Mouse (Mus musculus) right cerebral cortex, adult 18-20 months (tissue): Measurements from ENCODE around the gene Camk2g.

Experiments used
- DNase-seq: peaks from one replicate; pipeline ENCODE4 v3.0.0; 2022; ENCODE audit warnings: mixed read lengths

The Camk2g gene

DNA sequence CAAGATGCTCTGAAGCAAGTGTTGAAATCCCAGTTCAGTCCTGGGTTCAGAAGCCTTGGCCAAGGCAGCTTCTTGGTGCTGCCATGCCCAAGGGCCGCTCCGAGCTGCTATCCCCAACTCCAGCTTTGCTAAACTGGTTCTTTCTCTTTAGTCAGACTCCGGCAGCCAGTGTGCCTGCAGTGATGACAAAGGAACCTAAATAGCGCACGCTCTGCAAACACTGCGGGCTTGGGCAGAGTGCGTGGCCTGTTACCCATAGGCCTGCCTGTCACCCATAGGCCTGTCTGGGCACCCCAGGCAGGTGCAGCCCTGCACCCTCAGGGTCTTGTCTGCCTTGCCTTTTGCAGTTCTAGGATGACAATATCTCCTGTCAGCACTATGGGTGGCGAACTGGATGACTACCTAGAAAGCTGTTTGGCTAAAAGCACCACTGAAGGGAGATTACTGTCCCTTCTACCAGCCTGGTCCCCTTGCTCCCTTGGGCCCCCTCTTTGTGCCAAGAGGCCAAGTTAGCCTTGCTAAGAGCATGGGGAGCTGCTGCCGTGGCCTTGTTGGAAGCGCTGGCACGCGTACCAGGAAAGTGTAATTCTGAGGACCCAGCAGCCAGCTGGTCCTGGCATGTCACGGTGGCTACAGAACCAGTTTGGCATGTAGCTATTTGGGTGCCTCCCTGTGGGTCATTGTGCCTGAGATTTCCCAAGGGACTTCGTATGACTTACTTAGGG is 12.4 kb upstream of the Camk2g start:
- DNase-seq: no peak

DNA sequence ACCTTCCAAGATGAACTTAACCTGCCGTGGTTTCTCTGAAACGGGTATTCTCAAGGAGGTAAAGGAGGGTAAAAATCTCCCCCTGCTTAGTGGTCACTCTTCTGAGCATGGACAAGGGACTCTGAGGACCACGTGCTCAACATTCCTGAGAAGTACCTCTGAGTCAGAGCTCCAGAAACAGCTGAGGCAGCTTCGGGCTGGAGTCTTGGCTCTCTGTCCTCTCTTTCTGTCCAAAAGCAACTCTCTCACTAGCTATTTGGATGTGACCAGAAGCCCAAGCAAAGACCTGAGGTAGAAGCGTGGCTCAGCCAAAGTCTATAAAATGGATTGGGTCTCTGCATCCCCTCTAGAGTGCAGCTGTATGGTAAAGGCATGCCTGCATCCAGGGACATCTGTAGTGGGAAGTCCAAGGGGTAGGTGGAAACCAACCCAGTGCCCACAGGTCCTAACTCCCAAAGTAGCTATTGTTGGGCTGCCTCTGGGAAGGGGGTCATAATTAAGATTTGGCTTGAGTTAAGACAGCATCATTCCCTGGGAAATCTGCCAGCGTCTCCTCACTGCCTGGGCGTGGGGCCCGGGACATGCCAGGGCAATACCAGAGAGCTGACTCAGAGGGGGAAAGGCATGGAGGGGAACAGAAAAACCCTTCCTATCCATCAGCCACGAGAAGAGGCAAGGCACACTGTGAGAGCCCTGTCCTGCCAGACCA is 11.2 kb upstream of the Camk2g start:
- peak; percentile 55 for DNase-seq

DNA sequence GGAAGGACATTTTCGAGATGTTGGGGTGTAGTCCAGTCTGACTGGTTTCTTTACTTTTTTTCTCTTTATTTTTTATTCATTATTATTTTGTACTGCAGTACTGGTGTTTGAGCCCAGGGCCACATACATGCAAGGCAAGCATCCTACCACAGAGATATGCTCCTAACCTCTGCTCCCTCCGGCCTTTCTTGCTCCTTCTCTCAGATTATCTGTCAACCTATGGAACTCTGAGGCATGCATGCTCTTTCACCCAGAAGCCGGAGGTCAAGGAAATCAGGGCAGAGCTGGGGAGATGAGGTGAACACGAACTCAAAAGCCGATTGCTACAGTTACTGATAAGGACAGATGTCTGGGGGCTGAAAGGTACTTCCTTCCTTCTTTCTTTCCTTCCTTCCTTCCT is 10.6 kb upstream of the Camk2g start:
- no peak for DNase-seq

GRCm38 (mm10) chr14:20803606-20803938 is 9.7 kb upstream of the Camk2g start:
- DNase-seq: peak; percentile 64

DNA sequence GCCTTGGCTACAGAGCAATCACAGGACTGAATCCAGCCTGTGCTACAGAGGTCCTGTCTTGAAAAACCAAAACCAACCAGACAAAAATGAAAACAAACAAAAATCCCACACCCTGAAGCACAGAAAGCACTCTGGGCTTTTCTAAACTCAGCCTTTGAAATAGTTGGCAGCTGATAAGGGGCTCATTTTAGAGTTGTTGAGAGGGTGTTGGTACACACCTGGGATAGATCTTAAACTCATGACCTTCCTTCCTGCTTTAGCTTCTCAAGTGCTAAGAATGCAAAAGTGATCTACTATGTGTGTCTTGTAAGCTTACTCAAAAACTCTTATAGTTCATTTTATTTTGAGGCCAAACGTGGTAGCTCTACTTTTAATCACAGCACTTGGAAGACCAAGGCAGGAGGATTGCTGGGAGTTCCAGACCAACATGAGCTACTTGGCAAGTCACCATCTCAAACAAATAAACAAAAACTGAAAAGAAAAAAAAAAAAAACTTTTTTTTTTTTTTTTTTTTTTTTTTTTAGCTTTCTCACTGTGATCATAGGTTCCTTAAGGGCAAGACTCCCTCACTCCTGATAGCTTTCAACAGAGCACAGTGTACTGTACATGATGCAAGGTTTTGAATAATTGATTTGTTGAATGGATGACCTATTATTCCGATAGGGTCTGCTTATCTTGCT is 9.2 kb upstream of the Camk2g start:
- no peak for DNase-seq

GRCm38 (mm10) chr14:20798761-20799160 is 4.9 kb upstream of the Camk2g start:
- DNase-seq: peak; percentile 91

DNA sequence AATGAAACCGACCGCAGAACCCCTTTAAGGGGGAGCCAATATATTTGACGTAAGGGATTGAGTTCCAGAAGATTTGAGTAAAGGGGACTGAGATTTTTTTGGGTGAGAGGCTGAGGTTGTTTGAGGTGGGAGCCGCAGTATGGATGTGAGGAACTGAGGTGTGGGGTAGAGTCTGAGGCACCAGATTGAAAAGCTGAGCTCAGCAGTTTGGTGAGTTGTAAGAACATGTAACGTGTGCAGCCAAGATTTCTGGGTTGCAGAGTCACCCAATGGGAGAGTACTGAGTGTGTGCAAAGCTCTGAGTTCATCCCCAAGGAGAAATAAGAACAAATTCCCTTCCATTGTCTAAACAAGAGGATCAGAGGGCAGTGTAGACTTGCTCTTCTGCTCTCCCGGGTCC is 4.4 kb upstream of the Camk2g start:
- DNase-seq: no peak

DNA sequence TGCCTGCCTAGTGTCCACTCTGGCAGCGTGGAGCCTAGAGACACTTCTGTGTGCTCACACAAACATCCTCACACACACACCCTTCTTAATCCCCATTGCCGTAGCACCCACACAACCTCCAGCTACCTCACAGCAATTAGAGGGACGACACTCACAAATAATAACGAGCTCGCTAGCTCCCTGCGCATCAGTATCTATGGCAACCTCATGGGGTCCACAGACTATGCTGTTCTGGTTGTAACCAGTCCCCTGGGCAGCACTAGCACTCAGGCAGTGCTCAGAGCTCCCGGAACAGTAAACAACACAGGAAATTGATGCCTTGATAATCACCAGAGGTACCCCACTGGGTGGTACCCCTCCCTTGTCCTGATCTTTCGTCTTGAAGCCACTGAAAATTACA is 2.8 kb upstream of the Camk2g start:
- no peak for DNase-seq

GRCm38 (mm10) chr14:20796170-20796569 is 2.3 kb upstream of the Camk2g start:
- DNase-seq: no peak

DNA sequence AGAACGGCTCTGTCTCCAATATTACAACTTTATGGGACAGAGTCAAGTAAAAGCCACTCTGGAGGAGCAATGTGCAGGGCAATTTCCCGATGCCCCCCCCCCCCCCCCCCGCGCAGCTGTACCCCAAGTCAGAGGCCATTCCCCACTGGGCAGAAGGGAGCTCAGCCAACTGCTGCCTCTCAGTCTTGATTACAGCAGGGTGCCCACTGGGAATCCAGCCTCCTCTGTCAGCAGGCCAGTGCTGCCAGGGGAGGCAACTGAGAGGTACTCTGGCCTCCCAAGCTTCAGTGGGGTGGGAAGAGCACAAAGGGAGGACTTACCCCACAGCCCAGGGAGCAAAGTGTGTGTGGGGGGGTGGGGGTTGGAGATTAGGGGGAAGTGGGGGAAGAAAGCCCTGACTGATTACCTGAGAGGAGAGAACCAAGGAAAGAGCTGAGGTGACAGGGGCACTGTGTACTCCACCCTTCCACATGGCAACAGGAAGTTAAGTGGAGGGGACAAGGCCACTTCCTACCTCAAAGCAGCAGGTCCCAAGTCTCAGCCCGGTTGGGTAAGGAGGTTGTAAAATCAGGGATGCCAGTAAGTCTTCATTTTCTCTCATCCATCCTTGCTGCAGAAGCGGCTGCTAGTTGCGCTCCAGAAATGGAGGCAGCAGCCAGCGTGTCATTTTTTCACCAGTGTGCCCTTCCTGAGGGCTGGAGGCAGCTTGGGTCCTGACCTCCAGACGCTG is 1.7 kb upstream of the Camk2g start:
- no peak for DNase-seq

GRCm38 (mm10) chr14:20794589-20794988 is 701 bp upstream of the Camk2g start:
- DNase-seq: no peak

- no peak for DNase-seq
Observed at GRCm38 (mm10) chr14:20792922-20793757, 748 bp downstream of the Camk2g start.

DNA sequence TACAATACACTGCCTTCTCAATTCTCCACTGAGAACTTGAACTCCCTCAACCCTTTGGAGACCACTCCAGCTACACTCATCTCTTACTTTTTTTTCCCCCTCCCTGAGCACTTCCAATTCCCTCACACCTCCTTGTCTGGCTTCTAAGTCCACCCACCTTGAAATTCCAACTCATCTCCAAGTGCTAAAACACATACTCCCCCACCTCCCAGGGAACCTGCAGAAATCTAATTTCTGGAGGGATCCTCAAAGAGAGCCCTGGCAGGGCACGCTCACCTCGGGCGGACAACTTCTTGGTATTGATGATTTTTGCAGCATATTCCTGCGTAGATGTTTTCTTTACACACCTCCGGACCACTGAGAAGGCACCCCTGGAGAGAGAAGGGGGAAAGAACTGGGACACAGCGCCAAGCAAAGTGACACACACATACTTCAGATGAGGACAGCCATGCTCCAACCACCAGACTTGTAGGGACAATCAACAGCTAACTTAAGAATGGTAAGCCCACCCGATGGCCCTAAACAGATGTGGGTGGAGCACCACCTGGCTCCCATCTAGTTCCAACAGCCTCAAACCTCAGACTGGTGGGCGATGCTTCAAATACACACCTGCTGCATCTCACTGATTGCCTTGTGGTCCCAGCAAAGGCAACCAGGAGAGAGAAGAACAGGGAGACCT is 1.5 kb downstream of the Camk2g start:
- peak; percentile 50 for DNase-seq

GRCm38 (mm10) chr14:20791511-20792242 is 2.2 kb downstream of the Camk2g start:
- peak; percentile 65 for DNase-seq

- peak; percentile 47 for DNase-seq
Observed at GRCm38 (mm10) chr14:20790996-20791395, 2.9 kb downstream of the Camk2g start.

GRCm38 (mm10) chr14:20790445-20790844 is 3.4 kb downstream of the Camk2g start:
- peak; percentile 43 for DNase-seq

- DNase-seq: no peak
Observed at GRCm38 (mm10) chr14:20789593-20789992, 4.3 kb downstream of the Camk2g start.

DNA sequence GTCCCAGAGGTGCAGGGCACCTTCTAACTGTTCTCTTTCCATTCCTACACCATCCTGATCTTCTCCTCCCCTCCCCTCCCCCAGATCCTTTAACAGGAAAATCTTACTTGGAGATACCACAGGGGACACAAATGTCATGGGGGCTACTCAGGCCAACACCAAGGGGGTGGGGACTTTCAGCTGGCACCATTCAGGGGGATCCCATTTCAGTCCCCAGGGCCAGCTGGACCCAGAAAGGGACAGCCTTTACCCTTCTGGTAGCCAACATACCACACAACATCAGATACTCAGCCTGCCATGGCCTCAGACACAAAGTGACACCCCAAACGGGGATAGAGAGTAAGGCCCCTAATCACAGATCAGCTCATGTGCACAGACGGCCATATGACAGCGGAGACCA is 5.7 kb downstream of the Camk2g start:
- no peak for DNase-seq

DNA sequence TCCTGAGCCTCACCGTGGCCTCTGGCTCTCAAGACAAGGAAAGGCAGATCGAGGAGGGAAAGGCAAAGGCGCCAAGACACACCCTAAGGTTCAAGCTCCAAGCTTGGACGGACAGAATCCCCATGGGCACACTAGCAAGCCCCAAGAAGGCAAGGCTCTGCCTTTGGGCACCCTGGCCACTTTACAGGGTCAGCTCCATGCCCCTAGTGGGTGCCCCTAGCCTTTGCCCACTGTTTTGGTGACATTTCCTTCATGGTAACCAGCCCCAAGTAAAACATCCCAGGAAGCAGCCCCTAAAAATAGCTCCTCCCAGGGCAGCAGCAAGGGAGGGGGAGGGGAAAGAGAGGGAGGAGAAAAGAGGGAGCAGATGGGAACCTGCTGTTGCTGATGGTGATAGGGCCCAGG is 7.3 kb downstream of the Camk2g start:
- DNase-seq: peak; percentile 53

- DNase-seq: no peak
Observed at GRCm38 (mm10) chr14:20786020-20786419, 7.9 kb downstream of the Camk2g start.

DNA sequence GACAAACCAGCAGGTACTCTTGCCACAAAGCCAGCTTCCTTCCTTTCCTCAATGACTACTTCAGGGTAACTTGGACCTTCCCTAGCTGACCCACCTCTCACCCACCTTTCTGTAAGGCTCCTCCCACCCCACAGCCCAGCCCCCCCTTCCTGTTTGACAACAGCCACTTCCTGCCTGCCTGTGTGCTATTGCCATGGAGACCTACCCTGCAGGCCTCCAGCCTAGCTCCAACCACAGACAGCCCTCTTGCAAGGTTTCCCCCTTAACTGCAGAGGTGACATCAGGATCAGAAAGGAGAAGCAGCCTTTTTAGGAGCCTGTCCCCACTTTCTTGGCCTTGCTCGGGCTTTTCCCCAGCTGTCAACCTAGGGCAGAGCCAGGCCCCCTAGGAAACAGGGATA is 8.7 kb downstream of the Camk2g start:
- DNase-seq: no peak
